Mouse (Mus musculus) cerebral cortex, adult 2 months (tissue): ENCODE measurements around the gene Filip1.

Experiments used
- WGBS: fragments of 180-500 bp; shearing (Covaris S2); methylation state at CpG from one replicate; pipeline ENCODE4 v1.1.7; 2018; 5-methylcytosine and 5-hydroxymethylcytosine counted together

Filip1 gene

DNA sequence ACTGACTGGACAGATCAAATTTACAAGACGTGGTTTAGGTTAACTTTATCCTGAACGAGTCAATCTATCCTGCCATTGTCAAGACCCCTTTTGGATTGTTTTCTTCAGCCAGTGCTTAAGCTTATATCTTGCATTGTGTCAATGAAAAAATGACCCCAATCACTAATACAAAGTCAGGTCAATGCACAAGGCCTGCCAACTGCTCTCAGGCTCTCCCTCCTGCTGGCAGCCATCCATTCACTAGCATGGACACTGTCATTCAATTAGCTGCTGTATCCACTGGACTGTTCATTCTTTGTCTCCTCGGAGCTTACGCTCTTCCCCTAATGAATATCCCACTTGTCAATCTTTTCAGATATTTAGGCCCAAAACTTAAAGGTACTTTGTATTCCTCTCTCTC lies 189.2 kb downstream of the Filip1 start:
- WGBS = 70% methylated on average over 4 of the region's 4 CpGs

DNA sequence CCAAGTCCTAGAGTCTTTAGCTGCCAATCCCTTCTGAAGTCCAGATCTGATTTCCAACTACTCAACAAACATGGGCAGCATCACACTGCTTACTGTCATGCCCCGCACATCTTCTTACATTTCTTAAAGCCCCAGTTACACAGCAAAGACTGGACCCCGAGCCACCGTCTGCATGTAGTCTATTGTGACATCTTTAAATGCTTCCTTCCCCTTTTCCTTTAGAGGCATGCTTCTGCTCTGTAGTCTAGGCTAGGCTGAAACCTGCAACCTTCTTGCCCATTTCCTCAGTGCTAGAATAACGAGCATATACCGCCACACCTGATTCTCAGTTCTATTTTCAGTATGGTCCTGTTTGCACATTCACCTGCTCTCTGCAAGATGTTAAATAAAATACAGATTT lies 196.2 kb downstream of the Filip1 start:
- WGBS = 88% methylated on average over 5 of the region's 5 CpGs

- 90% methylated on average over 11 of the region's 11 CpGs for WGBS
Observed at GRCm38 (mm10) chr9:79816013-79816412, 196.6 kb downstream of the Filip1 start.

GRCm38 (mm10) chr9:79814592-79814991 lies 198.1 kb downstream of the Filip1 start:
- WGBS = 68% methylated on average over 4 of the region's 4 CpGs

DNA sequence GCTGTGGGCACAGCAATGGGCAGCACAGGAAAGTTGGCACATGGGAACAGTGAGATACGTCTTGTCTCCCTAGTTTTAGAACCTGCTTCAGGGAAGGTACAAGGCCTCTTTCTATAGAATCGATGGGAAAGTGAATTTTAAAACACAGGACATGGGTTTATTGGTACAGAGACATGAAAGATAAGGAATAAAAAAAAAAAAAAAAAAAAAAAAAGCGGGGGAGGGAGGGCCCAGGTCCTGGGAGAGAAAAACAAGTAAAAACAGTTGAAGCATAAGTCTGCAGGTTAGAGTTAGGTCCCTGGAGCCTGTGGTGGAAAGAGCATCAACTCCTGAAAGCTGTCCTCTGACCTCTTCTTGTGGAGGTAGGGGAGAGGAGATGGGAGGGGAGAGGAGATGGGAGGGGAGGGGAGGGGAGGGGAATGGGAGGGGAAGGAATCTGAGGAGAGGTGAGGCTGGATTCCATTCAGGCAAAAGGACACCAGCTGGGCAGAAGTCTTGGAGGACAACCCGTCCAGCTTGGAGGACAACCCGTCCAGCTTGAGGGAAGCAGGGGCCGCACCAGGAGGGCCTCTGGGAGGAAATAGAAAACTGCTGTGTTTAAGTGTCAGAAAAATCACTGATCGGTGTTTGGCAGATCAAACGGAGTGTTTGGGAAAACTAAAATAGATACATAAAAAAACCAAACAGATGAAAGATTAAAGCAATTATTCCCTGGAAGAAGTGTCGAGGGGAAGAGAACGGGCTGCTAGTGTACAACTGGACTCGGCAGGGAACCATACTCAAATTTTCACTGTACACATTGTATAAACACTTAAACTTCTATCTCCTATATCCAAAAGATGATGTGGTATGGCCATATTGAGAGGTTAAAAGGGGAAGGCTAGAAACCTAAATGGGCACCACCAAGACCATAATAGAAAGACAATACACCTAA lies 201.4 kb downstream of the Filip1 start:
- WGBS = 77% methylated on average over 10 of the region's 11 CpGs

- 80% methylated on average over 3 of the region's 3 CpGs for WGBS
Observed at GRCm38 (mm10) chr9:79810534-79810933, 202.1 kb downstream of the Filip1 start.

GRCm38 (mm10) chr9:79809411-79809810 lies 203.2 kb downstream of the Filip1 start:
- 64% methylated on average over 6 of the region's 6 CpGs for WGBS

DNA sequence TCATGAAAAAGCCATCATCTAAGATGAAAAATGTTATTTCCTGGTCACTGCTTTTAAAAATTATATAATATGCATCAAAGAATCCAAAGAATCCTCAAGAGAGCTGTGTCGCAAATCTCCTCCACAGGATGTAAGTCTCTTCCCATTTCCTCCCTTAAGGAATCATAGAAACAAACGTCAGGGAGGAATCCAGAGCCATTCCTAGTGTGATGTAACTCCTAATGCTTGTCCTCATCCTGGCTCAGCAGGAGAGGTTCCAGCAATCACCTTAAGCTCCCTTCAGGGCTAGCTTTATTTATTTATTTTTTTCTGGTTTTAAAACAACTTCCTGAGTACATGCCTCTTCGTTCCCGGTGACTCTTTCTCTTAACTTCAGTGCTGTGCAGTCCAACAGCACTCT lies 205.5 kb downstream of the Filip1 start:
- 24% methylated on average over 4 of the region's 4 CpGs for WGBS

GRCm38 (mm10) chr9:79806317-79807075 lies 206.2 kb downstream of the Filip1 start:
- WGBS = 47% methylated on average over 12 of the region's 12 CpGs

GRCm38 (mm10) chr9:79805426-79805825 lies 207.2 kb downstream of the Filip1 start:
- 88% methylated on average over 10 of the region's 10 CpGs for WGBS

DNA sequence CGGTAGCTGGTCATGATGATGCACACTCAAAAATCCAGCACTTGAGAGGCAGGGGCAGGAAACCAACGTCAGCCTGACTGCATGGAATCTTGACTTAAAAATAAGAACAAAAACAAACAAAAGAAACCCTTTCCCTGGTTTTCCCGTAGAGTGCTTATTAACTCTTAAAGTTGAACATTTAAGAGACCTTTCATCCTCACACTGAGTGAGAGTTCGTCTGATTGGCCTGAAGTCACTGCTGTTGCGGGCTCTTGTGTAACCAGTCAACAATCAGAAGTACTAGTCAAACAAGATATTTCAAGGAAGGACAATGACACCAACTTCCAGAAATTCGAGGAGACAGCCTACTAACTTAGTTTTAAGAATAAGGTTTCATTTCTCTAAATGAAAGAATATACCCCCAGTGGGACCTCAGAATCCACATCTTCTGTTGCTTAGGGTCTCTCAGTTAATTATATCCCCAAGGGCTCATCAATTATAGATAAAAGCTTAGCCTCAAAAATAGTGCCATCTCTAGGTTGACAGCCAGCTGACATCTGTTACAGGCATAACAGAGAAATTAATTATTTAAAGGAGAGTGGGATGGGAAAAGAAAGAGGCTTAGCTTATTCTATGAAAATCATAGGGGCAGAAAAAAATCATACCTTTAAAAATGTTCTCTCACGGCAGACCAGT lies 216.1 kb downstream of the Filip1 start:
- WGBS = 69% methylated on average over 7 of the region's 7 CpGs

DNA sequence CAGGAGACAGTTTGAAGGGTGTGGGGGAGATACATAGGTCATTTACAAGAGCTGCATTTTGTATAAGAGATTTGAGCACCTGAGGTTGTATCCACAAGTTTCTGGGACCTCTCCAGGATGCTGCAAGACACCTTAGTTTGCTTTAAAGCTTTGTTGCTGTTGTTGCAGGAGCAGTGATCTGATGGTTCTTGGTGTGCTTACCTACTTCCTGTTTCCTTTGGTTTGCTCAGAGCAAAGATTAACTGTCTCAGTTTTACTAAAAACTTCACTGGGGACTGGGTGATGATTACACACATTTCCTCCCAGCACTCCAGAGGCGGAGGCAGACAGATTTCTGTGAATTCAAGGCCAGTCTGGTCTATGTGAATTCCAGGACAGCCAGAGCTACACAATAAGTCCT lies 217.6 kb downstream of the Filip1 start:
- WGBS = 85% methylated on average over 1 of the region's 1 CpGs

DNA sequence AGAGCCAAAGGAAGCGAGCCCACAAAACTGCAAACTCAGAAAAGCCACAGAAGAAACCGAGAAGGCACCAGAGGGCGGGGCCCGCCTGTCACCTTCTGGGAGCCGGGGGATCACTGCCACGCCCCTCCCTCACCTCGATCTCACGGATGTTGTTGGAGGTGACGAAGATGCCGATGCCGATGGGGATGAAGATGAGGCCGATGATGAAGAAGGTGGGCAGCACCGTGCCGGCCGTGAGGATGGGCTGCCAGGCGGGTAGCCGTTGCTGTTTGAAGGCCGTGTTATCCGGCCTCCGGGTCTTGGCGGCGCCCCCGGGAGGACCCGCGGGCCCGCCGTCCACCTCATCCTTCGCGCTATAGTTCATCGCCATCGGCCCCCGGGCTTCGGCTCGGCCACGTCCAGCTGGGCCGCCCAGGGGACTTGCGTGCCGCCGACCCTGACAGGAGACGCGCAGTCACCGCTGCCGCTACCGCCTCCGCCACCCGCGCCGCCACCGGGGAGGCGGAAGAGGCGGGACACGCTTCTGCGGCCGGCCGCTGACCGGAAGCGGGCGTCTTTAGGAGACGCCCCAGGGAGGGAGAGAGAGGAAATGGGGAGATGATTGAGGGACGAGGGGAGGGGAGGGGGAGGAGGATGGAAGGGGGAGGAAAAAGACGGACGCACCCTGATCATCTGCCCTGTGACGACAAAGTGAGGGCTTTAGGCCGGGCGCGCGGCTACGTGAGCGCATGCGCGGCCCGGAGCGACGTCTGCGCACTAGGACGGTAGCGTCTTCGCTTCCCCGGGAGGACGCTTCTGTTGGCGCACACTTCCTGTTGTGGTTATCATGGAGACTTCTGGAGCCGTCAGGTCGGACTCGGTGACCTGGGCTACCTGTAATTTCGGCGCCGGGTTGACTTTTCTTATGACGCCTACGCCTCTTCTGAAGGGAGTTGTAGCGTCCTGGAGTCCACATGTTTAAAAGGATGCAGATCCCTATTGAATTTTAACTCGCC lies 219.5 kb downstream of the Filip1 start, which contains the start of gene Tmem30a:
Gene Tmem30a, minus strand, starts transcription at position 667 of the 995 bp plus-strand sequence.
- under 1% methylated on average over 91 of the region's 91 CpGs for WGBS

- WGBS = 20% methylated on average over 2 of the region's 2 CpGs
Observed at GRCm38 (mm10) chr9:79785794-79786085, 226.9 kb downstream of the Filip1 start.

DNA sequence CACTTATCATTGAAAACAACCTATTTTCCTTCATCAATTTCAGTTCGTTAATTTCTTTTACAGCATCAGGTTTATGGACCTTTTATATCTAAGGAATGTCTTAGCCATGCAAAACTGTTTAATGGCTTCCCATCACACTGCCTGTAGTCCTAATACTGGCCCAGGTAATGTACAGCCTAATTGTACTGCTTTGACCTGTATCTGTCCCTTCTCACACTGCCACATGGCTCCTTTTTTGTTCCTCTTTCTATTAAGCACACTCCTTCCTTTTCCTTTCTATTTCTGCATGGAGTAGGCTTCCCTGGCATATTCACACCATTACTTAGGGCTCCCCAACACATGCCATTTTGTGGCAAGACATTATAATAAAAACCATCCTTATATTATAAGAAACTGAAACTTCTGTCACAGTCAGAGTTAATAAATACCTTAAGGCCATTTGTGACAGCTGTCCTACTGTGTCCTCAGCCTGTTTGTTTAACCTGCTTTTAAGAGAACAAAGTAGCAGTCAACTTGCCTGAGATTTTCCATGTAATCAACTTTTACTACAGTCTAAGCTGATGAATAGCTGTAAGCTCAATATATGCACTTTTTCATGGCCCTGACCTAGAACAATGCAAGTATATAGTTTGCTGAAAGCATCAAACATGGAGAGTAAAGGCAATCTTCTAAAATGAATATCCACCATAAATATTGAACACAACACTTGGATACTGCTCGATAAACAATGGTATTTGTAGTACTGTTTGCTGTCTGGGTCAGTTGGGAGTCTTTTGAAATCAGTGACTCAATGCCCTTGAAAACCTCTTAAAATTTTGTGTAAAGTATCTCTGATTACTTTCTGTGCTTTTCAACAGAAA lies 227.5 kb downstream of the Filip1 start:
- 77% methylated on average over 2 of the region's 2 CpGs for whole genome bisulfite sequencing

GRCm38 (mm10) chr9:79784439-79784838 lies 228.2 kb downstream of the Filip1 start:
- 53% methylated on average over 3 of the region's 3 CpGs for WGBS

DNA sequence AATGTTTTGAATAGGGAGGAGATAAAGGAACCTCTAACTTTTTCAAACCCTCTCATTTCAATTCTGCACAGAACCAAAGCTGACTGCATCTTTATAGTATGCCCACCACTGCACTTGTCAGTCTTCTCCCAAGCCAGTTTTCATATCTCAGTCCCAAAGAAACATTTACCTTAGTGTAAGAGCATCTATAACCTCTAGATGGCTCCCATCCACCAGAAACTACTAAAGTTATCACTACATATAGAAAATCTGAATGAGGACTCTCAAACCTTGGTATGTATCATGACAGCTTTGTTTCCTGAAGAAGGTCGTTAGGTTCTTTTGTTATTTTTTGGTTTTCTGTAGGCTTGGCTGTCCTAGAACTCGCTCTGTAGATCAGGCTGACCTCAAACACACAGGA lies 233.3 kb downstream of the Filip1 start:
- 54% methylated on average over 2 of the region's 2 CpGs for WGBS

DNA sequence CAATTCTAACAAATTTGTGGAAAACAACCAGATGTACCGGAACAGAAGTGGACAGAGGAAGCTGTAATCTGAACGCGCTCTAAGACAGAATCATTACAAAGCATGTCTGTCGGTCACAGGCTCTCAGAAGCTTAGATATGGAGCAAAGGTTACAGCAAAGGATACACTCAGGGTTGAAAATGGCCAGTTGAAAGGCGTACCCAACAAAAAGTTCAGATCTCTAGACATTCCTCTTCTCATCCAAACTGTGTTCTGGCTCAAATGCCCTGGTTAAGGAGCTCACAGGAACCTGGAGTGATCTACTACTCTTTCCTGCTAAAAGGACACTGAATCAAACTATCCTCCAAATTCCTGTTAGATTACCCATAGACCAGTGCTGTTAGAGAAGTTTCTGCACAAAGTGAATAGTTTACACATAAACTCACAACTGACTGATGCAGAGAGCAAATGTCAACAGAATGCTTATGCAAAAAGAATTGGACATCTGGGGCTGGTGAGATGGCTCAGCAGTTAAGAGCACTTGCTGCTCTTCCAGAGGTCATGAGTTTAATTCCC lies 245.6 kb downstream of the Filip1 start:
- 93% methylated on average over 5 of the region's 5 CpGs for WGBS

- 86% methylated on average over 4 of the region's 4 CpGs for WGBS
Observed at GRCm38 (mm10) chr9:79765329-79765728, 247.3 kb downstream of the Filip1 start.
